Mouse (Mus musculus) megakaryocyte-erythroid progenitor cell, adult 5 weeks (primary cell): ENCODE results near the gene Brd4. TPM values are rescaled to one million over a fixed set of nuclear protein-coding genes. Genes with fewer than 3 reads are reported as not detected.

Source experiments
- polyA plus RNA-seq: library from polyadenylated mRNA; stranded (reverse); fragments of >175 nt; gene quantifications from 2 replicates; pipeline ENCODE4 v1.2.3, GENCODE M21; 2012

The Brd4 gene
- polyA plus RNA-seq = 241 and 382 TPM in 2 replicates

GRCm38 (mm10) chr17:32284262-32285137 lies at the start of gene Brd4:
Gene Brd4 (minus strand): TSS chr17:32284722.

GRCm38 (mm10) chr17:32320597-32321389 lies 36.3 kb upstream of the Brd4 start, which contains the start of gene Akap8:
Gene Akap8 (minus strand): TSS chr17:32321238.

GRCm38 (mm10) chr17:32188863-32189636 lies 95.5 kb downstream of the Brd4 start, which contains the start of gene Ephx3:
Gene Ephx3 (minus strand): TSS chr17:32189549.

GRCm38 (mm10) chr17:32166687-32167086 lies 117.8 kb downstream of the Brd4 start, which contains the start of gene Notch3:
Gene Notch3 (minus strand): TSS chr17:32166852.

Other genes with a start within 250 kb of the Brd4 start
- gene Rrp1b, start 248.6 kb downstream of the Brd4 start, polyA plus RNA-seq = 138 and 144 TPM in 2 replicates
- 0.05 TPM in 1 of 2 replicates, not detected in the other for gene Hsf2bp, start 248.4 kb downstream of the Brd4 start, polyA plus RNA-seq
- 0.22 and 0.44 TPM in 2 replicates for gene Notch3, start 117.9 kb downstream of the Brd4 start, polyA plus RNA-seq
- 0.12 TPM in 1 of 2 replicates, not detected in the other for gene Ephx3, start 95.2 kb downstream of the Brd4 start, polyA plus RNA-seq
- 304 and 360 TPM in 2 replicates for gene Akap8, start 36.5 kb upstream of the Brd4 start, polyA plus RNA-seq
- 138 and 164 TPM in 2 replicates for gene Akap8l, start 65.9 kb upstream of the Brd4 start, polyA plus RNA-seq
- 84.1 and 101 TPM in 2 replicates for gene Wiz, start 104.7 kb upstream of the Brd4 start, polyA plus RNA-seq
- gene Rasal3, start 118.9 kb upstream of the Brd4 start, polyA plus RNA-seq = 62.6 and 69.4 TPM in 2 replicates
- gene Pglyrp2, start 139.4 kb upstream of the Brd4 start, polyA plus RNA-seq = 2.9 and 4.8 TPM in 2 replicates
- gene Cyp4f39, start 168.0 kb upstream of the Brd4 start, polyA plus RNA-seq = 0.24 and 0.26 TPM in 2 replicates
- 0.80 and 0.89 TPM in 2 replicates for gene Cyp4f17, start 221.3 kb upstream of the Brd4 start, polyA plus RNA-seq